Mouse (Mus musculus): ENCODE data around the gene Med19. TPM values are rescaled to one million over a fixed set of nuclear protein-coding genes. Genes with fewer than 3 reads are reported as not detected.
A peak's percentile ranks its signal among the peaks of the same experiment; 100 is the strongest.
"Not testable (repeated sequence)": the region's sequence is repeated elsewhere in the genome, so short reads cannot be mapped to it uniquely, and the experiment has no call there.

Gene Med19
- polyA plus RNA-seq, 1 experiment from 2014 or later, result 73.2 TPM

DNA sequence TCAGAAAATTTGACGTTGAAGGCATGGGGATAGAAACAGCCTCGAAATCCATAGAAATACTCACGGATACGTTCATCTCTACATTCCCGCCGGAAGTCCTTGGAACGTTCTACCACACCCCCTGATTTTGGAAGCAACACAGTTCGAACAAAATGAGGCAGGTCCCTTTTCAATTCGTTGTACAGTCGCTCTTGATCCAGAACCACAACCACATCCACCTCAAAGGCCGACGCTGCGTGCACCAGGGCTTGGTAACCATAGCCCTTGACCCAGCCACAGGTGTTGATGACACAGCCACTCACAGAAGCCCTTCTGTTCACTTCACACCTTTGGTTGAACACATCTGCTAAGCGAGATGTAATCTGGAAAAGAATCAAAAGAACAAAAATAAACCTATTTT is 45.7 kb downstream of the Med19 start:
- H3K9ac ChIP-seq (ENCODE audit: low read length), result no peak overlapping the region
- ATAC-seq (ENCODE audit: low FRiP score), result no peak
- peaks cover 14% of the 10 kb centered on the region for H3K4me1 ChIP-seq (ENCODE audit: control insufficient read depth, insufficient read depth, low read length)
- DNase-seq (ENCODE audit: low spot score, missing footprints), result peak; percentile 54
- H3K9me3 ChIP-seq (ENCODE audit: control insufficient read depth, low read length), result no peaks in the 10 kb centered on the region
- H3K4me3 ChIP-seq (ENCODE audit: low read depth, low read length), result no peak overlapping the region
- H3K27ac ChIP-seq (ENCODE audit: low read depth, low read length), result no peak overlapping the region
- WGBS, result 95% methylated on average over 14 of the region's 14 CpGs
- no peaks in the 10 kb centered on the region for H3K27me3 ChIP-seq (ENCODE audit: control insufficient read depth, insufficient read depth, low read length)
- peaks cover 8% of the 10 kb centered on the region; the same call in 1 of the 2 replicates for H3K36me3 ChIP-seq (ENCODE audit: control insufficient read depth, insufficient read depth, low read length)
- no peak overlapping the region for H3K4me2 ChIP-seq

DNA sequence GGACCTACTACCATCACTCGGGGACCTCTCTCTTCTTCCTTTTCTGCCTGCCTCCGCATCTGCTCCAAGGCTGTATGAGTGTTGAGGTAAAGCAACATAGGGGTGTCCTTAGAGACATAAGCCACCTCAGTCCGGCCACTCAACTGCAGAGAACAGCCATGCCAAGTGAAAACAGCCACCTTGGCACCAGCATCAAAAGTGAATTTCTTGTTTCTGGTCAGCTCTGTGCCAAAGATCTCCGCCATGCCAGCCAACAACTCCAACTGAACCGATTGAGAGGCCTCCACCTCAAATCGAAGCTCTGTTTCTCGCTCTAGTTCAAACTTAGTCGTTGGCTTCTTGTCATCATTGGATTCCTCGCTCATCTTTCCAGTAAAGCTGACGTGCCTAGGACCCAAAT is 47.6 kb downstream of the Med19 start:
- no peak overlapping the region for H3K27ac ChIP-seq (ENCODE audit: low read depth, low read length)
- H3K36me3 ChIP-seq (ENCODE audit: control insufficient read depth, insufficient read depth, low read length), result peaks cover 8% of the 10 kb centered on the region; the same call in 1 of the 2 replicates
- peaks cover 14% of the 10 kb centered on the region for H3K4me1 ChIP-seq (ENCODE audit: control insufficient read depth, insufficient read depth, low read length)
- no peak overlapping the region for H3K9ac ChIP-seq (ENCODE audit: low read length)
- ATAC-seq (ENCODE audit: low FRiP score) (no peak), DNase-seq (ENCODE audit: low spot score, missing footprints) (peak; percentile 35)
- no peaks in the 10 kb centered on the region for H3K9me3 ChIP-seq (ENCODE audit: control insufficient read depth, low read length)
- 93% methylated on average over 10 of the region's 10 CpGs for WGBS
- no peak overlapping the region for H3K4me3 ChIP-seq (ENCODE audit: low read depth, low read length)
- no peak overlapping the region for H3K4me2 ChIP-seq
- no peaks in the 10 kb centered on the region for H3K27me3 ChIP-seq (ENCODE audit: control insufficient read depth, insufficient read depth, low read length)

DNA sequence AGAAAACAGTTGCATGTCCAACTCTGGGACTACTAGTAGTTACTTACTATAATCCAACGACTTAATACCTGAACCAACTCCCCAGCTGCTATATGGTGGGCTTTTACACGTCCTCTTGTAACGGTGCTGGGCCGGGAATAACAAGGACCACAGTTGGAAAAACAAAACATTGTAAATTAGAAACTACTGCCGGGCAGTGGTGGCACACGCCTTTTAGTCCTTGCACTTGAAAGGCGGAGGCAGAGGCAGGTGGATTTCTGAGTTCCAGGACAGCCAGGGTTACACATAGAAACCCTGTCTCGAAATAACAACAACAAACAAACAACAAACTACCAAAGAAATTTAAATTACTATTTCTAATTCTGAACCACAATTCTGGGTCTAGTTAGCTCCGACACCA is 48.5 kb downstream of the Med19 start:
- H3K27ac ChIP-seq (ENCODE audit: low read depth, low read length), result no peak overlapping the region
- ATAC-seq (ENCODE audit: low FRiP score) (peak; percentile 4), DNase-seq (ENCODE audit: low spot score, missing footprints) (no peak)
- peak overlapping the region; percentile 61 for H3K4me3 ChIP-seq (ENCODE audit: low read depth, low read length)
- no peaks in the 10 kb centered on the region for H3K27me3 ChIP-seq (ENCODE audit: control insufficient read depth, insufficient read depth, low read length)
- H3K36me3 ChIP-seq (ENCODE audit: control insufficient read depth, insufficient read depth, low read length), result peaks cover 8% of the 10 kb centered on the region; the same call in 1 of the 2 replicates
- peak overlapping the region; percentile 88 for H3K4me2 ChIP-seq
- peak overlapping the region; percentile 52 for H3K9ac ChIP-seq (ENCODE audit: low read length)
- WGBS, result 7% methylated on average over 9 of the region's 9 CpGs
- H3K4me1 ChIP-seq (ENCODE audit: control insufficient read depth, insufficient read depth, low read length), result peaks cover 14% of the 10 kb centered on the region
- H3K9me3 ChIP-seq (ENCODE audit: control insufficient read depth, low read length), result no peaks in the 10 kb centered on the region

DNA sequence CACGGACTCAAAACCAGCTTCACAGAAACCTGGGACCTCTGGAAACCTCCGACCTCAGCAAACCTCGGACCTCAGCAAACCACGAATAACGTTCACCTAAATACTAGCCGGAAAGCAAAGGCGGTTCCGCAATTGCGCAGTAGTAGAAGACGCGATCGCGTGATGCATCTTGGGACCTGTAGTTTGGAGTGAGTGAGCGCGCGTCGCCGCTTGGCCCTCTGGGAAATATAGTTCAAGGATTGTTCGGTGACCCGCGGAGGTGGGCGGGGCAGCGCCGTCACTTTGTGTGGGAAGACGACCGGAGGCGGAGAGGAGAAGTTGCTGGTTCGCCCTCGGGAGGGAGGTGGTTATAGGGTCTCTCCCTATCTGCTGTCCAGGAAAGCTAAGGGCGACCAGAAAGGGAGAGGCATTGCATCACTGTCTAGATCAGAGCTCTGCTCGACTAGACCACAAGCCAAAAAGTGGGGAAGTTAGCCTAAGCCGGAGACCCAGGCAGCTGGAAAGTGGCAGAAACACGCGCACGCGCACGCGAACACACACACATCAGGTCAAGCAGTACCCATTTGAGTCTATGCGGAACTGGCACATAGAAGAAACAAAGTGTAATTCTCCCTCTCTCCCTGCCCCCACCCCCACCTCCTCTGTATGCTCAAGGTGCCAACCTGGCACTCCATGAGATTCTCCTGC is 49.1 kb downstream of the Med19 start, which contains the start of gene Clp1:
Gene Clp1, minus strand, starts transcription at position 179 of the 687 bp plus-strand sequence.
- ATAC-seq (ENCODE audit: low FRiP score), result peak; percentile 97

DNA sequence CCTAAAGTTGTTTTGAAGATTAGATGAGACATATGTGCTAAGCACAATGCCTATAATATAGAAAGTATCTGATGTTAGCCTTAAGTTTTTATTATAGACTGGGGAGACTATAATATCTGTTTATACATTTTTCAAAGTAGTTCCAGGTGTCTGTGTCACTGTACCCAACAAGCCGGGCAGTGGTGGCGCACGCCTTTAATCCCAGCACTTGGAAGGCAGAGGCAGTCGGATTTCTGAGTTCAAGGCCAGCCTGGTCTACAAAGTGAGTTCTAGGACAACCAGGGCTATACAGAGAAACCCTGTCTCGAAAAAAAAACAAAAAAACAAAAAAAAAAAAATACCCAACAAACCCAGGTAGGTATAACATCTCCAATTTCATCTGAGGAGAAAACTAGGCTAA is 50.0 kb downstream of the Med19 start:
- not testable (repeated sequence) for H3K4me2 ChIP-seq; H3K9me3 ChIP-seq (ENCODE audit: control insufficient read depth, low read length); H3K9ac ChIP-seq (ENCODE audit: low read length); H3K36me3 ChIP-seq (ENCODE audit: control insufficient read depth, insufficient read depth, low read length); H3K27me3 ChIP-seq (ENCODE audit: control insufficient read depth, insufficient read depth, low read length); ATAC-seq (ENCODE audit: low FRiP score); H3K4me3 ChIP-seq (ENCODE audit: low read depth, low read length); DNase-seq (ENCODE audit: low spot score, missing footprints); H3K27ac ChIP-seq (ENCODE audit: low read depth, low read length)
- H3K4me1 ChIP-seq (ENCODE audit: control insufficient read depth, insufficient read depth, low read length), result peaks cover 14% of the 10 kb centered on the region
- WGBS, result 87% methylated on average over 5 of the region's 5 CpGs

More for the DNA sequence above, 49.1 kb downstream of the Med19 start, which contains the start of gene Clp1:
- Histone ChIP-seq H3K4me2 (peak within 1 kb of the TSS; percentile 88), H3K9me3 (ENCODE audit: control insufficient read depth, low read length) (no peaks in the 10 kb centered on the region), H3K27ac (ENCODE audit: low read depth, low read length) (peak within 1 kb of the TSS; percentile 58; the same call in 1 of the 2 replicates), H3K4me3 (ENCODE audit: low read depth, low read length) (peak within 1 kb of the TSS; percentile 61), H3K36me3 (ENCODE audit: control insufficient read depth, insufficient read depth, low read length) (peaks cover 8% of the 10 kb centered on the region; the same call in 1 of the 2 replicates), H3K9ac (ENCODE audit: low read length) (peak within 1 kb of the TSS; percentile 52), H3K4me1 (ENCODE audit: control insufficient read depth, insufficient read depth, low read length) (peaks cover 14% of the 10 kb centered on the region), H3K27me3 (ENCODE audit: control insufficient read depth, insufficient read depth, low read length) (no peaks in the 10 kb centered on the region)
- DNase-seq (ENCODE audit: low spot score, missing footprints), result peak; percentile 99
- under 1% methylated on average over 39 of the region's 39 CpGs for WGBS

DNA sequence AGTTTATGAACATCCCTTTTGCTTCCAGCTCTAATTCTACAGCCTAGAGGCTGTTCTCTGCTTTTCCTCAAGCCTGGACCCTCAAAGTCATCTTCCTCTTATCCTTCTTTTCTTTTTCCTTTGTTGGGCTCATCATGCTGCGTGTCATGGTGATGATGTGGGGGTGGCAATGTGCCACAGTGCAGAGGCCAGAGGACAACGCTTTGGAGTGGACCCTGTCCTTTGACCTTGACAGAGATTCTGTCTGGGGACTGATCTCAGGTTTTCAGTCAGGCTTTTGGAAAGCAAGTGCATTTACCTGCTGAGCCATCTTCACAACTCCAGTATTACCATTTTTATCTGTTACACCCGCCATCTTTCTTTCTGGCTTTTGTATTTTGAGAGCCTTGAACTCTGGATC is 53.0 kb downstream of the Med19 start:
- Histone ChIP-seq H3K4me1 (ENCODE audit: control insufficient read depth, insufficient read depth, low read length) (peaks cover 24% of the 10 kb centered on the region), H3K36me3 (ENCODE audit: control insufficient read depth, insufficient read depth, low read length) (no peaks in the 10 kb centered on the region), H3K9me3 (ENCODE audit: control insufficient read depth, low read length) (no peaks in the 10 kb centered on the region), H3K4me3 (ENCODE audit: low read depth, low read length) (no peak overlapping the region), H3K4me2 (no peak overlapping the region), H3K9ac (ENCODE audit: low read length) (no peak overlapping the region), H3K27ac (ENCODE audit: low read depth, low read length) (no peak overlapping the region), H3K27me3 (ENCODE audit: control insufficient read depth, insufficient read depth, low read length) (no peaks in the 10 kb centered on the region)
- DNase-seq (ENCODE audit: low spot score, missing footprints) (no peak), ATAC-seq (ENCODE audit: low FRiP score) (no peak)
- WGBS, result 77% methylated on average over 3 of the region's 3 CpGs

DNA sequence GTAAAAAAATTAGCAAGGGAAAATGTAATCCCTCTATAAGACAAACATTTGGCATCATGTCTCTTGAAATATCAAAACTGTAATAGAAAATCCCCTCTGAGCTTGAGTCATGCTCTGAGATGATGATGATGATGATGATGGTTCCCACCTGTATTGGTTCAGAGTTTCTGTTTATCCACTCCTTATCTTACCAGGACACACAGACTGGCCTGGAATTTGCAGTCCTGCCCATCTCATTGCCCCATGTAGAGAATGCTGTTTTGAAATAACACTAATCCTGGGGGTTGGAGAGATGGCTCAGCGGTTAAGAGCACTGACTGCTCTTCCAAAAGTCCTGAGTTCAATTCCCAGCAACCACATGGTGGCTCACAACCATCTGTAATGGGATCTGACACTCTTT is 54.2 kb downstream of the Med19 start:
- Histone ChIP-seq H3K27ac (ENCODE audit: low read depth, low read length) (no peak overlapping the region), H3K9ac (ENCODE audit: low read length) (no peak overlapping the region), H3K27me3 (ENCODE audit: control insufficient read depth, insufficient read depth, low read length) (no peaks in the 10 kb centered on the region), H3K4me3 (ENCODE audit: low read depth, low read length) (no peak overlapping the region), H3K4me1 (ENCODE audit: control insufficient read depth, insufficient read depth, low read length) (peaks cover 30% of the 10 kb centered on the region), H3K4me2 (no peak overlapping the region), H3K9me3 (ENCODE audit: control insufficient read depth, low read length) (no peaks in the 10 kb centered on the region), H3K36me3 (ENCODE audit: control insufficient read depth, insufficient read depth, low read length) (no peaks in the 10 kb centered on the region)
- ATAC-seq (ENCODE audit: low FRiP score), result no peak
- DNase-seq (ENCODE audit: low spot score, missing footprints), result no peak
- 54% methylated on average over 1 of the region's 1 CpGs for WGBS

DNA sequence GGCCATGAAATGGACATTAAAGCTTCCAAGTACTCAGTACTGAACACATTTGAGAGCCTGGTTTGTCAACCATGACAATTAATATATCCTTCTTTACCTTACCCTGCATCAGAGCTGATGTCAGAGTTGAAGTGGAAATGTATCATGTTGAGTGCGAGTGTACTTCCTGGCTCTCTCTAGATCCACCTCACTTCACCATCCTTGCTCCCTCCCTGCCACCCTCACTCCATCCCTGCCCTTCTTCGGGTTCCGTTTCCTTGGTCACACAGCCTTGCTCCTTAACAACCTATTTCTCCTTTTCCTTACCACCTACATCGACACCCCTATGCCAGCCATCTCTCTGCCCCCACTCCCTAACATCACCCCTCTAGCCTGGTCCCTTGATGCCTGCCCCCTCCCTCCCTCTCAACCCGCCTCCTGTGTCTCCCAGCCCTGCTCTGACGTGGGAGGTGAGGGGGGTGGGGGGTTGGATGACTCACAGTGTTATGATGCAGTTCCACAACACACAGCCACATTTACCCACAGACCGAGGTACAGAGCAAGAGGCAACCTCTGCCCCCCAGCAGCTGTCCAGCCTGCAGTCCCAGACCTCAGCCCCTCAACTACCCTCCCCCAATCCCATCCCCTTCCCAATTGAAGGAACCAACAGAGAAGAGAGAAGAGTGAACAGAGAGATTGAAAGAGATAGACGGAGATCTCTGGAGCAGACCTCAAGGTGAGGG is 55.5 kb downstream of the Med19 start, which contains the start of gene Ypel4:
Gene Ypel4, plus strand, starts transcription at position 480 of the 722 bp plus-strand sequence.
- Histone ChIP-seq H3K36me3 (ENCODE audit: control insufficient read depth, insufficient read depth, low read length) (no peaks in the 10 kb centered on the region), H3K9ac (ENCODE audit: low read length) (peak within 1 kb of the TSS; percentile 91), H3K27me3 (ENCODE audit: control insufficient read depth, insufficient read depth, low read length) (no peaks in the 10 kb centered on the region), H3K4me3 (ENCODE audit: low read depth, low read length) (peak within 1 kb of the TSS; percentile 58), H3K4me1 (ENCODE audit: control insufficient read depth, insufficient read depth, low read length) (peaks cover 43% of the 10 kb centered on the region), H3K4me2 (peak within 1 kb of the TSS; percentile 74), H3K9me3 (ENCODE audit: control insufficient read depth, low read length) (no peaks in the 10 kb centered on the region), H3K27ac (ENCODE audit: low read depth, low read length) (peak within 1 kb of the TSS; percentile 69)
- ATAC-seq (ENCODE audit: low FRiP score) (peak; percentile 66), DNase-seq (ENCODE audit: low spot score, missing footprints) (peak; percentile 95)
- WGBS, result 4% methylated on average over 8 of the region's 8 CpGs

DNA sequence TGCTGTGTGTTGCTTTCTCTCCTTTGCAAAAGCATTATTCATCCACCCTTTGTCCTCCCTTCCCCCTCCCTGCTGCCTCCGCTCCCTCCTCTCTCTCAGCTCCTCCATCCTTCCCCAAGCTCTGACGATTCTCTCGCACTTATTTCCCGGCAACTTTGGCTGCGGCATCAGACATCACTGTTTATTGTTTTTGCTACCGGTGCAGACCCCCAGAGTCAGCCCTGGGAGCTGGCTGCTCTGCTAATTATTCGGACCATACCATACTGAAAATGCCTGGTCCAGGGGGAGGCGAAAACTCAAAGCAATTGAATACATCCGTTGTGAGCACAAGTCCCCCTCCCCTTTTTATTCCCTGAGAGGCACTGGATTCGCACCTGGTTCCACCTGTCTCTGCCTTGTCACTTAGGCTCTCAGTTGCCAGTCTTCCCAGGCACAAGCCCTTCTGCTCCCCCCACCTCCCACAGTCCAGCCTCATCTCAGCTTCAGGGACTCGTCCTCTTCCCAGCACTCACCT is 56.2 kb downstream of the Med19 start:
- Histone ChIP-seq H3K27me3 (ENCODE audit: control insufficient read depth, insufficient read depth, low read length) (no peaks in the 10 kb centered on the region), H3K4me2 (peak overlapping the region; percentile 74), H3K4me3 (ENCODE audit: low read depth, low read length) (peak overlapping the region; percentile 58), H3K9ac (ENCODE audit: low read length) (peak overlapping the region; percentile 91), H3K4me1 (ENCODE audit: control insufficient read depth, insufficient read depth, low read length) (peaks cover 48% of the 10 kb centered on the region), H3K9me3 (ENCODE audit: control insufficient read depth, low read length) (no peaks in the 10 kb centered on the region), H3K36me3 (ENCODE audit: control insufficient read depth, insufficient read depth, low read length) (no peaks in the 10 kb centered on the region), H3K27ac (ENCODE audit: low read depth, low read length) (peak overlapping the region; percentile 69)
- WGBS, result under 1% methylated on average over 11 of the region's 11 CpGs
- DNase-seq (ENCODE audit: low spot score, missing footprints), result peak; percentile 96
- ATAC-seq (ENCODE audit: low FRiP score), result peak; percentile 36

All from midbrain, embryonic 11.5 days (tissue).